Mouse (Mus musculus): ENCODE results near the gene Dgki. TPM values are rescaled to one million over a fixed set of nuclear protein-coding genes. Genes with fewer than 3 reads are reported as not detected.

Dgki gene
- polyA plus RNA-seq, 1 experiment, result 0.20 TPM

GRCm38 (mm10) chr6:37030402-37030801 is 269.6 kb downstream of the Dgki start:
- TF ChIP-seq CTCF (IDR thresholded peaks at IDR 0.05; ENCODE audit: extremely low read depth, insufficient read length, insufficient replicate concordance, low read depth, low read length) (no peak), POLR2A (IDR thresholded peaks at IDR 0.05; ENCODE audit: low read depth, low read length) (no peak)
- no peaks in the 10 kb centered on the region for H3K36me3 ChIP-seq (ENCODE audit: control insufficient read depth, insufficient read depth, low read length)
- H3K4me3 ChIP-seq (ENCODE audit: low read depth, low read length), result no peak overlapping the region
- H3K4me1 ChIP-seq (ENCODE audit: control insufficient read depth, insufficient read depth, insufficient read length, low read length), result no peaks in the 10 kb centered on the region
- no peak overlapping the region for H3K27ac ChIP-seq (ENCODE audit: insufficient read depth, low read depth, low read length)
- WGBS, result 75% methylated on average over 2 of the region's 2 CpGs
- H3K27me3 ChIP-seq (ENCODE audit: control insufficient read depth, insufficient read depth, low read length), result no peaks in the 10 kb centered on the region

- 46% methylated on average over 6 of the region's 6 CpGs for WGBS
- H3K36me3 ChIP-seq (ENCODE audit: control insufficient read depth, insufficient read depth, low read length), result no peaks in the 10 kb centered on the region
- TF ChIP-seq POLR2A (IDR thresholded peaks at IDR 0.05; ENCODE audit: low read depth, low read length), result no peak
- no peak for TF ChIP-seq CTCF (IDR thresholded peaks at IDR 0.05; ENCODE audit: extremely low read depth, insufficient read length, insufficient replicate concordance, low read depth, low read length)
- H3K27me3 ChIP-seq (ENCODE audit: control insufficient read depth, insufficient read depth, low read length), result no peaks in the 10 kb centered on the region
- H3K27ac ChIP-seq (ENCODE audit: insufficient read depth, low read depth, low read length), result no peak overlapping the region
- no peaks in the 10 kb centered on the region for H3K4me1 ChIP-seq (ENCODE audit: control insufficient read depth, insufficient read depth, insufficient read length, low read length)
- H3K4me3 ChIP-seq (ENCODE audit: low read depth, low read length), result no peak overlapping the region
Measured at GRCm38 (mm10) chr6:37028841-37029240, 271.1 kb downstream of the Dgki start.

- 88% methylated on average over 2 of the region's 2 CpGs for WGBS
- no peak overlapping the region for H3K4me3 ChIP-seq (ENCODE audit: low read depth, low read length)
- H3K27me3 ChIP-seq (ENCODE audit: control insufficient read depth, insufficient read depth, low read length), result no peaks in the 10 kb centered on the region
- H3K4me1 ChIP-seq (ENCODE audit: control insufficient read depth, insufficient read depth, insufficient read length, low read length), result no peaks in the 10 kb centered on the region
- TF ChIP-seq POLR2A (IDR thresholded peaks at IDR 0.05; ENCODE audit: low read depth, low read length) (no peak), CTCF (IDR thresholded peaks at IDR 0.05; ENCODE audit: extremely low read depth, insufficient read length, insufficient replicate concordance, low read depth, low read length) (no peak)
- H3K27ac ChIP-seq (ENCODE audit: insufficient read depth, low read depth, low read length), result no peak overlapping the region
- H3K36me3 ChIP-seq (ENCODE audit: control insufficient read depth, insufficient read depth, low read length), result no peaks in the 10 kb centered on the region
Measured at GRCm38 (mm10) chr6:37028300-37028699, 271.7 kb downstream of the Dgki start.

GRCm38 (mm10) chr6:37026343-37027243 is 273.4 kb downstream of the Dgki start:
- H3K27me3 ChIP-seq (ENCODE audit: control insufficient read depth, insufficient read depth, low read length), result no peaks in the 10 kb centered on the region

GRCm38 (mm10) chr6:37016046-37016445 is 283.9 kb downstream of the Dgki start:
- Histone ChIP-seq H3K27me3 (ENCODE audit: control insufficient read depth, insufficient read depth, low read length) (no peaks in the 10 kb centered on the region), H3K36me3 (ENCODE audit: control insufficient read depth, insufficient read depth, low read length) (no peaks in the 10 kb centered on the region), H3K27ac (ENCODE audit: insufficient read depth, low read depth, low read length) (no peak overlapping the region), H3K4me1 (ENCODE audit: control insufficient read depth, insufficient read depth, insufficient read length, low read length) (no peaks in the 10 kb centered on the region), H3K4me3 (ENCODE audit: low read depth, low read length) (no peak overlapping the region)
- no peak for TF ChIP-seq POLR2A (IDR thresholded peaks at IDR 0.05; ENCODE audit: low read depth, low read length)
- TF ChIP-seq CTCF (IDR thresholded peaks at IDR 0.05; ENCODE audit: extremely low read depth, insufficient read length, insufficient replicate concordance, low read depth, low read length), result no peak

More at GRCm38 (mm10) chr6:37026343-37027243, 273.4 kb downstream of the Dgki start:
- no peak overlapping the region for H3K4me3 ChIP-seq (ENCODE audit: low read depth, low read length)
- TF ChIP-seq CTCF (IDR thresholded peaks at IDR 0.05; ENCODE audit: extremely low read depth, insufficient read length, insufficient replicate concordance, low read depth, low read length) (no peak), POLR2A (IDR thresholded peaks at IDR 0.05; ENCODE audit: low read depth, low read length) (no peak)
- no peaks in the 10 kb centered on the region for H3K4me1 ChIP-seq (ENCODE audit: control insufficient read depth, insufficient read depth, insufficient read length, low read length)
- WGBS, result 68% methylated on average over 8 of the region's 8 CpGs
- no peak overlapping the region for H3K27ac ChIP-seq (ENCODE audit: insufficient read depth, low read depth, low read length)
- H3K36me3 ChIP-seq (ENCODE audit: control insufficient read depth, insufficient read depth, low read length), result no peaks in the 10 kb centered on the region

- no peak for TF ChIP-seq CTCF (IDR thresholded peaks at IDR 0.05; ENCODE audit: extremely low read depth, insufficient read length, insufficient replicate concordance, low read depth, low read length)
- TF ChIP-seq POLR2A (IDR thresholded peaks at IDR 0.05; ENCODE audit: low read depth, low read length), result no peak
- H3K4me1 ChIP-seq (ENCODE audit: control insufficient read depth, insufficient read depth, insufficient read length, low read length), result no peaks in the 10 kb centered on the region
- no peaks in the 10 kb centered on the region for H3K36me3 ChIP-seq (ENCODE audit: control insufficient read depth, insufficient read depth, low read length)
- WGBS, result 78% methylated on average over 2 of the region's 2 CpGs
- no peak overlapping the region for H3K27ac ChIP-seq (ENCODE audit: insufficient read depth, low read depth, low read length)
- H3K27me3 ChIP-seq (ENCODE audit: control insufficient read depth, insufficient read depth, low read length), result no peaks in the 10 kb centered on the region
- no peak overlapping the region for H3K4me3 ChIP-seq (ENCODE audit: low read depth, low read length)
Measured at GRCm38 (mm10) chr6:37011597-37011996, 288.4 kb downstream of the Dgki start.

- H3K27ac ChIP-seq (ENCODE audit: insufficient read depth, low read depth, low read length), result no peak overlapping the region
- H3K27me3 ChIP-seq (ENCODE audit: control insufficient read depth, insufficient read depth, low read length), result no peaks in the 10 kb centered on the region
- no peaks in the 10 kb centered on the region for H3K4me1 ChIP-seq (ENCODE audit: control insufficient read depth, insufficient read depth, insufficient read length, low read length)
- TF ChIP-seq CTCF (IDR thresholded peaks at IDR 0.05; ENCODE audit: extremely low read depth, insufficient read length, insufficient replicate concordance, low read depth, low read length), result no peak
- TF ChIP-seq POLR2A (IDR thresholded peaks at IDR 0.05; ENCODE audit: low read depth, low read length), result no peak
- no peak overlapping the region for H3K4me3 ChIP-seq (ENCODE audit: low read depth, low read length)
- H3K36me3 ChIP-seq (ENCODE audit: control insufficient read depth, insufficient read depth, low read length), result no peaks in the 10 kb centered on the region
- WGBS, result 60% methylated on average over 4 of the region's 4 CpGs
Measured at GRCm38 (mm10) chr6:37007573-37007972, 292.4 kb downstream of the Dgki start.
